Mouse (Mus musculus): ENCODE data around the gene Pax8.

Pax8 gene

DNA sequence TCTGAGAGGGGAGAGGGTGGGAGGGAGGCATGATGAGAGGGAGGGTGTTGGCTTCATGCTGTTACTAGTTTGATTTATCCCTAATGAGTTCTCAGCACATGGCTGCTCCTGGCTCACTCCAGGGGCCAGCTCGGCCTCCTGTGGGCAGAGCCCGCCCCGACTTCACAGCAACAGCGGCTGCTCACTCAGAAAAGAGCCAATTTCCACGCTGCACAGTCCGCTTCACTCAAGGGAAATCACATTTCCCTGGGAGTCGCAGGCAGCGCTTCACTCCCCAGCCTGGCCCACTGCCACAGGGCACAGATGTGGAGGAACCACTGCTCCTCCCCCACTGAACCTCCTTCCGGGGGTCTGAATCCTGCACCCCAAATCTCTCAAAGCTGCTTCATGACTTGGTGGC is 58.7 kb downstream of the Pax8 start:
- DNase-seq (ENCODE audit: low spot score in 2 of 2), result no peak

DNA sequence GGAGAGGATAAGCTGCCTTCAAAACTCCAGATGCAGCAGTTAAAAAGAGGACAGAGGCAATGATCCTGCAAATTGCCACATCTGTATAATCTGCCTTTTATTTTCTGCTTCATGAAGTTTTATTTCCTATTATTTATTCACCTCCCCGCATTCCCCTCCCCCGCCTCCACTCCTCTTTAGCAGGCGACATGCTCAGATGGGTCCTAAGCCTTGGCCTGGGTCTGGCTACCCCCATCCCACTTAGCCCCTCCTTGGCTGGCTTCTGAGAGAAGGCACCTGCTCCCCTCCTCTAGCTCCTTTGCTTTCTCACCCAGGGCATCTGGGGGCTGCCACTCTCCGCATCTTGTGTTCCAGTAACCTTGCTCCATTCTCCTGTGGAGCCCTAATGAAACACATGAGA is 61.7 kb downstream of the Pax8 start:
- no peak for DNase-seq (ENCODE audit: low spot score in 2 of 2)

DNA sequence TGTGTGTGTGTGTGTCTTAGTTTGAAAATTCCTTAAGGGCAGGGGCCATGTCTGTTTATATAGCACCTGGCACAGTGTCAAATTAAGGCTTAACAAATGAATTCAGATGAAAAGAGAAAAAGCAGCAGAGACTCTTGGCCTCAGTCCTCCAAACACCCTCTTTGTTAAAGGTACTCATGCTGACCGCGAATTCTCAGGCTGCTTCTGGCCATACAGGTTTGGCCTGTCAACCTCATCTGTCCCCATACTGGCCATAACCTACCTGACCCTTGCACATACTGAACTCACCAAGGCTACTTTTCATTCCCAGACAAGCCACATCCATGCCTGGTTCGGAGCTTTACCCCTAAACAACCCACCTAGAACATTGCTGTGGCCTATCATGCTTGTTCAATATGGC is 62.2 kb downstream of the Pax8 start:
- DNase-seq (ENCODE audit: low spot score in 2 of 2), result no peak

DNA sequence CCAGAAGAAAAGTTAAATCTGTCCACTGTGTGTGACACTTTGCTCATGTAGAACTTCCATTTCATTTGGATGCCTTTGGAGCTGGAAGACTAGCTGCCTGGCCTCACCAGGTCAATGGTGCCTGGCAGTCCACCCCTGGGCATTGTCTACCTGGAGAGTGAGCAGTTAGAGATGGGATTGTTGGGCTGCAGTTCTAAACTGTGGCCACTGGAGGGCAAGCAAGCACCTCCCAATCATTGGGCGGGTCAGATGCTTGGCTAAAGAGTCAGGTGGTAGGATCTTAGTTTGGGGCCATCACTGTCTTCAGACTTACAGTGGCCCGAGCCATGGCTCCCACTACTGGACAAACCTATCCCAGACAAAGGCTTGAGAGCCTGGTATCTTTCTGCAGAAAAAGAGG is 66.2 kb downstream of the Pax8 start:
- peak; percentile 46 to 59 for DNase-seq (ENCODE audit: low spot score in 2 of 2)

DNA sequence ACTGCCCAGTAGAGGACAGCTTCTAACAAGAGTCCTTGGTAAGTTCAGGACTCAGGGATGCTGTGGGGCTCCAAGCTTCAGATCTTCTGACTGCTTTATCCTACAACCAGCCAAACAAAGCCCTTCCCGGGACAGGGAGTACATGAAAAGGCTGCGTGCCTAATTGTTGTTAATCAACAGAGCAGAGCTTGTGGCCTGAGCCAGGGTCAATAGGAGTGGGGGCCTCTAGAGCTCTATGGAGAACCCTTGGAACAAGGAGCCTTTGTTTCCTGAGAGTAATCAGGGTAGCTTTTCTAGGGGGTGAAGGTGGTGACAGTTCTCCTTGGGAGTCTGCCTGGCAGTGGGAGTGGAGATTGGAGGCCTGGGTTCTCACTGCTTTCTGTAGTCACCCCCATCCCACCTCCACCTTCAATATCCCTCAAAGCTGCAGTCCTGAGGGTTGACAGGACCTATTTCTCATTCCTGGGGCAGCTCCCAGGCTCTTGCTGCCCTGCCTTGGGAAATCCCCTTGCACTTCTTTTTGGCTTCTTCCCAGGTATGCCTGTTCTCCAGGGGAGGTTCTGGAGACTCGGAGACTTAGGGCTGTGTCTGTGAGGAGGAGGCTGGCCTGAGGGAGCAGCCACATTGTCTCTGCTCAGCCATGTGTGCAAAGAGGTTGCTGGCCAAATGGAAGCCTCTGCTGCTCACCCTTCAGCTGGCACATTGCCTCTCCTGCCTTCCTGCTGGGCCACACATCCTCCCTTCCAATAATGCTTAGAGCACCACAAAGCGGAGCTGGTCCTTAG is 67.5 kb downstream of the Pax8 start:
- no peak for DNase-seq (ENCODE audit: low spot score in 2 of 2)

DNA sequence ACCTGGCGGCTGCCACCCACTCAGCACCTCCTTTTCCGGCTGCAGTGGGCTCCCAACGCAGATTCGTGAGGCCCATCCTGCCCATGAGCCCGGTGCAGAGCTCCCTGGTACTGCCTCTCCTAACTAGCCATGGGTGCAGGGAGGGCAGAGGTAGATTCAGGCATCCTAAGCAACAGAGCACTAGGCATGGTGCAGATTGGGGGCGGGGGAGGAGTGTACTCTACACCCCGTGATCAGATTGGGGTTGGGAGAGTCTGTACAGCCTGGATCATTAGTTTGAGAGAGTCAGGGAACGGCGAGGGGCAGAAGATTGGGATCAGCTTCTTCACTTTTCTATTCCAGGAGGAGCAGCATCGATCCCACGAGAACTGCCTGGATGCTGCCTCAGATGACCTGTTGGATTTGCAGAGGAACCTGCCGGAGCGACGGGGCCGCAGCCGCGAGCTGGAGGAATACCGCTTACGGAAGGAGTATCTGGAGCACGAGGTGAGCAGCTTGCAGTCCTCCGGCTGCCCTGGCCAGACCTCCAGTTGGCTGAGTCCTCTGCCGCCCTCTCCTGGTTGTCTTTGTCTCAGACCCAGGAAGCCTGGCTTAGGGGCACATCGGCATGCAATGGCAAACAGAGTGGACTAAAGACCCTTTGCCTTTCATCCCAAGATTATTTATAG is 69.9 kb downstream of the Pax8 start:
- DNase-seq (ENCODE audit: low spot score in 2 of 2), result peak; percentile 55 to 69

DNA sequence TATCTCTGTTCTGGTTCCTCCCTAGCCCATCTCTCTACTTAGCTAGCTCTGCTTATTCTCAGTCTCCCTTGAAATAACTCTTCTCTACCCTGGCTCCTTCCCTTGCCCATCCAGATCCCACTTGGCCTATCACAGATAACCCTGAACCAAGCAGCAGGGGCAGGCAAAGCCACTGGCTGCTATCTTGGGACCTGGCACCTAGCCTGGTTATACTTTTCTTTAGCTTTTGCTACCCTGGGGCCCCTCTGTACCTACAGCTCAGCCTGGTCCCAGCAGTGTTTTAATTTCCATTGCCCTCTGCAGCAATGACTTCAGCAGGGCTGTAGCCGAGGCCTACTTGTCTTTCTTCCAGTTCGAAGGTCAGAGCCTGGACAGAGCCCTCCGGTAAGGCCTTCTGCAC is 74.7 kb downstream of the Pax8 start:
- no peak for DNase-seq (ENCODE audit: low spot score in 2 of 2)

DNA sequence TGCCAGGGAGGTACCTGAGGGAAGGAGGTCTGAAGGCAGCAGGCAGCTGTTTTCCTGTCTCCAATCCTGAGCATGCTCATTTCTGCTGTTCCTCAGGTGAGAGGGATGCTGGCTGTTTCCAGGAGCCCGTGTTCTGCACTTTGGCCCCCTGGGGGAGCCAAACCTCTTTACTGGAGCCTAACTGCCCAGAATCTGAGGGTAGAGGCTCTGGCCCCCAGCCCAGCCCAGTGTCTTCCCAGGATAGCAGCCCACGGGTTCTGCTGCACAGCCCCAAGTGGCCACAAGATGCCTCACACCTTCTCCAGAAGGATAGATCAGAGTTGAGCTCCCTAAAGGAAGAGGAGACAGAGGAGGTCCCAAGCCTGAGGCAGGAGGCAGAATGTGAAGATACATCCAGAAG is 78.3 kb downstream of the Pax8 start:
- DNase-seq (ENCODE audit: low spot score in 2 of 2), result no peak

DNA sequence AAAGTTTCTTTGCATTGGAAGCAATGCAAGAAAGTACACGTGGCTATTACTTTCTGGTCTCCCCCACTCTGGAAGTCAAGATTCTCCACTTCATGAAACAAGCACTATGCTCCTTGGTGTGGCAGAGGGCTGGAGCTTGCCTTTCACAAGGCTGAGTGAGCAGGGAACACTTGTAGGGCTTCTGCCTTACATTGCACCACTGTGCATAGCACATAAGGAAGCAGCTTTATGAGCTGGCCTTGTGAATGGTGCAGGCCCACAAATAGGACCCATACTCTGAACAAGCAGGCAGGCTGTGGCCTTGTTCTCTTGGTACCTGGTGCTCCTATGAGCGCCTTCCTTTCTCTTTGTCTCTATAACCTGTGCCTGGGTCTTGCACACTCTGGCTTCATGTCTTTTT is 82.1 kb downstream of the Pax8 start:
- no peak for DNase-seq (ENCODE audit: low spot score in 2 of 2)

DNA sequence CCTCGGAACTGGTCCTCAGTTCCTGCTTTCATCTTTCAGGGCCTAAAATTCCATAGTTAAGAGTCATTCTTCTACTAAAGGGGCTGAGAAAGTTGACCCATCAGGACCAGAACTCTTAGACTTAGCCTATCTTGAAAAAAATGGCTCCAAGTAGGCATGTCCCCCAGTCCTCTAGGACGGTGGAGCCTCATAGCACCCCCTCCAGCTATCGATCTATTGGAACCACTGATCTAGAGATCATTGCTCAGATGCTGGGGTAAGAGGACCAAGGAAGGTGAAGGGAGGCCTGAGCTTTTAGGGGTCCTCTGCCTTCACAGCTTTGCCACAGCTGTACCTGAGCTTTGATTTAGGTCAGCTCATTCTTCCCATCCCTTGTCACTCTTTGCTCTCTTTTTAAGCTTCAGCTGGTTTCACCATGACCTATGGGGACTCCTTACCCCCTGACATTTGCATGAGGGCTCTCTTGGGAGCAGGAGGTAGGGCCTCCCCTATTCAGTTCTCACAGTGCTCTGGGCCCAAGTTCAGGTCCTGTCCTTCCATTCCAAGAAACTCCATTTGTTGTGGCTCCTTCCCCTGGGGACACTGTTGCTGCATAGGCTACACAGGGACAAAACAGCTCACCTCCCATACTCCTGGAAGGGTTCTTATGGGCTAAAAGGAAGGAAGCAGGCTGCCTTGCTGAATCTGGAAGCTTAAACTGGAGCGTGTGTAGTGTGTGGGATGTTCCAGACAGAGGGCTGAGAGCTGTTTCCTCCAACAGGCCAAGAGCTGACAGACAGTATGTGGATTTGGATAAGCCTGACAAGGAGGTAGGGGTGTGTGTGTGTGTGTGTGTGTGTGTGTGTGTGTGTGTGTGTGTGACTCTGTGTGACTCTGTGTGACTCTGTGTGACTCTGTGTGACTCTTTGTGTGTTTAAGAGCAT is 87.8 kb downstream of the Pax8 start:
- DNase-seq (ENCODE audit: low spot score in 2 of 2), result no peak

DNA sequence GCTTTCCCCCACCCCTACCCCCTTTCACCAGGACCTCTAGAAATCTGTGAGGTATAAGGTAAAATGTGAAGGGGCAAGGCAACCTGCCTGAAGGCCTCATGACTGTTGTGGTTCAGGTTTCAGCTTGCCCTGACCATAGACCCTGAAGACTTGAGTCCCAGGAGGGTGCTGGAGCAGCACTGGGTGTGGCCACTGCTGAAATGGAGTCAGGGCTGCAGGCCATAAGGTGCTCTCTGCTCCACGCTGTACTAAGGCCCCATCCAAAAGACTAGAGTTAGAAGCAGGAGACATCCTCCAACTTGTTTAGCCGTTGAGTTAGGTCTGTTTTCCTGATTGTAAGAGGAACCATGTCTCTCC is 88.5 kb downstream of the Pax8 start:
- DNase-seq (ENCODE audit: low spot score in 2 of 2), result no peak

DNA sequence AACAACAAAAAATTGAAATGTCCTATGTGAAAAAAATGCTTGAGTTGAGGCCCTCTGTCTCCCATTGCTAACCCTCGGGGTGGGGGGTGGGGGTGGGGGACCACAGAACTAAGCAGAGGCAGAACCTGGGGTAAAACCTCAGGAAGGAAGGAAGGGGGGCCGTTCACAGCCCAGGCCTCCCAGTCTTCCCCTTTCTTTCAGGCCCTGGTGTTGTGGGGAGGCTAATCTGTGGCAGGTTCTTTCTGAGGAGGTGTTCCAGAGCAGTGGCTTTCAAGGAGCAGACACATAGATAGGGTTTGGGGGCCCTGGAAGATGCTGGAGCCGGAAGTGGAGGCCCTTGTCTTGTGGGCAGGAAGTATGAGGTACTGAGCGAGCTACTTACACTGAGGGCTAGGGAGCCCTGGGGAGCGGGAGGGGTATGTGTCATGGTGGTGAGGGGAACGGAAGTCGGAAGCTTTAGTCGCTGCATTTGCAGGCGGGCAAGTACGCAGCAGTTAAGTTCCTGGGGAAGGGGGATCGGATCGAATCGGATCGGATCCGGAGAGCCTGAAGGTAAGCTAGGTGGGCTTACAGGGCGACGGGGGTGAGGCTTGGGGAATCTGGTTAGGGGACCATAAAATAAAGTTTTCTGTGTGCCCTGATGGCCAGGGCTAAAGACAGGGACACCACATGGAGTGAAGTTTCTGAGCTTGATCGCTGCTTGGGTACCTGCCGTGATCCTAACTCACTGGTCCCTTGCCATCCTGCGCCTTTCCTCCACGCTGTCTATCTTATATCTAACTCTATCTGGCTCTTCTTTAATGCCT is 89.0 kb downstream of the Pax8 start:
- DNase-seq (ENCODE audit: low spot score in 2 of 2), result no peak

DNA sequence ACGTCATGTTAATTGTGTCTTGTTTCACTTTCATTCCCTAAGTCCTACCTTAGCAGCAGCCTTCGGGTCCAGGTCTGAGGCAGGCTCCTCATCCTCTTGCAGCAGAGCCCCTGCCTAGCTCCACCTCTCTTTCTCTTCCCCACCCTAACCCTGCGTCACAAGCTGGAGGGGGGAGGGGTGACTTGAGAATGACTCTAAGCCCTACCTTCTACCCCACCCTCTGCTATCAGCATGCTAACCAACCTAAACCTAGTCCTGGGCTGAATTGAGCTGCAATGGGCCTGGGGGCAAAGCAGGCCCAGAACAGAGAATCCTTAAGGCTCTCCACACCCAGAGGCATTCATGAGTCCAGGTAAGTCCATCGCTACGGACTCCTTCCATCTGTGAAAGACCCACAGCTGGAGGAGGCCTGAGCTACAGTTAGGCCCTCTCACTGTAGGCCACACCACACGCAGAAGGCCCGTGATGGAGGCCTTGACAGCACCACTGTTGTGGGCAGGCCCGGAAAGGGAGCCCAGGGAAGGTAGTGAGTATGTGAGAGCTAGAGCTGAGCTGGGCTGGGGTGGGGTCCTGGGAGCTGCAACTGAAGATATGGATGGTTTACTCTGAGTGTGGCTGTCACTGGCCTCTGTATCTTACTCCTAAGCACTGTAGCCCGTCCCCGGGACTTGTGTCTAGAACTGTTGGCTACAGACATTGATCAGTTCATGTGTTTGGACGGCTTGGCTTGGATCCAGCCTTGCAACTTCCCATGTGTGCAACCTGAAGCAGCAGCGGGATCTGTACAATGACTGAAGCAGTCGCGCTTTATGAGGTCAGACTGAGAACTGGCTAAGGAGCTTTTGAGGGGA is 90.1 kb downstream of the Pax8 start:
- peak; percentile 25 to 42 for DNase-seq (ENCODE audit: low spot score in 2 of 2)

DNA sequence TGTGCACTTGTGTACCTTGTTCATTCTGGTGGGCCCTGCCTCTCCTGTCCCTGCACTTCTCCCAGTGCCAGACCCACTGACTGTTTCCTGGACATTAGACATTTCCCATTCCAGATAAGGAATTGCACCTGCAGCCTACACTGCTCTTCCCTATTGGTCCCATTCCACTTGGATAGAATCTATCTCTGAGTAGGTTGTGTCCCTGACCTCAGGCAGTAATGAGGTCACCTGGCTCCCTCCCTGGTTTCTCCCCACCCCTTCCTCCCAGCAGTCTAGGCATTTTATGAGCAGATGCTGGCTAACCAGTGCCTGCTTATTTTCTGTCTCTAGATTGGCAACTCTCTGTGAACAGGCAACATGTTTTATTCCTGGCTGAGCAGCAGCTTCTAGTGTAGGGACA is 91.0 kb downstream of the Pax8 start:
- no peak for DNase-seq (ENCODE audit: low spot score in 2 of 2)

DNA sequence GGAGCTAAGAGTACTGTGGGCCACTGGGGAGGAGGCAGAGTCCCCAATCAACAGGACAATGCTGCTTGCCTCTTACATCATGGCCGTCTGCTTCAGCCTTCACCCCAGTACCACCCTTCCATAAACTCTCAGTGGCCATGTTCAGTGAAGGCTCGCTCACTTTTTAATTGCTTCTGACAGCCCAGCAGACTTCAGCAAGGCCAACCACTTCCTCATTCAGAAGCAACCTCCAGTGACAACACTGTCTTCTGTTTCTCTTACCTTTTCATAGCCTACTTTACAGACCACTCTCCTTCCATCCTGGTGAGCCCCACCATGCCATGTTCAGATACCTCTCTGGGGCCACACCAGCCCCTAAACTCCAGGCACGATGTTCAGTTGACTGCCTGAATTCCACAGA is 91.8 kb downstream of the Pax8 start:
- DNase-seq (ENCODE audit: low spot score in 2 of 2), result no peak

DNA sequence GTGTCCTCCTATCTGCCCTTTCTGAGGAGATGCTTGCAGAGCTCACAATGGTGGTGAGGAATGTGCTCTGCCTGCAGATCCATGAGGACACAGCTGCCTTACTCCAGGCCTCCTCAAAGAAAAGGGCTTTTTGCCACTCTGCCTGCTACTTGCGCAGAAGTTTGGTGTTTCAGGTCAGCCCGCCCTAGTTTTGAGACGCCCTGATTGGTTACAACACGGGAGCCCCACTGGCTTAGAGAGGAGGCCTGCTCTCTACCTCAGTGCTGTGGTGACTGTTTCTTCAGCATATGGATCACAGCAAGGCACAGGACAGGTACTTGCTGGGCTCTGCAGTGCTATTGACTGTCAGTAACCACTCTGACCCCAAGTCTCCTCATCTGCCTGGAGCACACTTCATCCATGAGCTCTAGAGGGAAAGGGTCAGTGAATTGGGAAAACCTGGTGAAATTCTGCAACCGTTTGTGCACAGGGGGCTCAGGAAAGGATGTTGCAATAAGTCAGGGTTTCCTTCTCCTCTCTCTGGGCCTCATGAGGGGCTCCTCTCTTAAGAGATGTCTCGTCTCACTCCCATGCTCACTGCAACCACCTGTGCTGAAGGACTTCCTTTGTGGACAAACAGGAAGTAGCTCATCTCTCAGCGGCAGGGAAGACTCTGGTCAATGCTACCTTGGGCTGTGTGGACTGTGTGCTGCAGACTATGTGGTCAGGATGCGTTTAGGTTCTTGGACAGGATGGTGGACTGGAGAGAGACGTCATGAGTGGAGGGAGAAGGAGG is 92.8 kb downstream of the Pax8 start:
- no peak for DNase-seq (ENCODE audit: low spot score in 2 of 2)

DNA sequence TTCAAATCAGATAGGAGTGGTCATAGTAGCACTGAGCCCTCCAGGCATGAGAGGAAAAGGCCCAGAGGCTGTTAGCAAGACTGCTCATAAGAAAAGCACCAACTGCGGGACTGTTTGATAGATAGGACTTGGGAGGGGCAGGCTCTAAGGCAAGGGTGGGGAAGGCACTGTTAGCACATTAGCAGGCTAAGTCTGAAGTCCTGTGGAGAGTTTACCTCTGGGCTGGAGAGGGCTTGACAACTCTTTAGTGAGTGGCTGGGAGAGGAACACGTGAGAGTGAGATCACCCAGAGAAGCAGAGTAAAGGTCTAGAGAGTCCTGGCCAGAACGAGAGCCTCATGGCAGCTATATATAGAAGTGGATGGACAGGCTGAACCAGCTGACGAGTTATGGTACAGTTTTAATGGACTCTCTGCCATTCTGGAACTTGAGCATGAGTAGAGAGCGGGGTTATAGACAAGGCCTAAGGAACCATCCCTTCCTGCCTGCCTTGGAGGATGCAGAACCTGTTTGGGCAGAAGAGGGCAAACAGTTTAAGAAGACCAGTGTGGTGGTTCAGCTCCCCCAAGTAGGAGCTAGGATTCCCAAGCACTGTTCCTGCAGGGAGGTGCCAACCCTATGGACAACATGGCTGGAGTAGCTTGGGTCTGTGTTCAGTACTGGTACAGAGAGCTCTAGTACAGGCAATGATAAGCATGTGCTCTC is 96.5 kb downstream of the Pax8 start:
- peak; percentile 37 for DNase-seq (ENCODE audit: low spot score in 2 of 2)
